Mouse (Mus musculus) brain, embryonic 14.5 days (tissue): ENCODE data around the gene Acp5. TPM values are rescaled to one million over a fixed set of nuclear protein-coding genes. Genes with fewer than 3 reads are reported as not detected.
A peak's percentile ranks its signal among the peaks of the same experiment; 100 is the strongest.

Experiments
- DNase-seq: peaks from one replicate; pipeline ENCODE4 v3.0.0-alpha.2; 2011; ENCODE audit warnings: low read depth
- CTCF ChIP-seq: fragments of 200-500 bp; IDR thresholded peaks from 2 replicates; pipeline ENCODE4 v1.5.1; 2012; ENCODE audit warnings: inconsistent platforms, mild to moderate bottlenecking, moderate library complexity, borderline replicate concordance; ENCODE audit not compliant: insufficient read depth, insufficient read length; ENCODE audit errors: extremely low read depth
- POLR2A ChIP-seq: fragments of 200-500 bp; IDR thresholded peaks from 2 replicates; pipeline ENCODE4 v1.6.1; 2012; ENCODE audit warnings: mild to moderate bottlenecking, inconsistent platforms, borderline replicate concordance; ENCODE audit not compliant: poor library complexity, insufficient read depth, insufficient read length, severe bottlenecking; ENCODE audit errors: extremely low read depth
- polyA plus RNA-seq: library from polyadenylated mRNA; depleted of rRNA; stranded (reverse); fragments of >200 nt; gene quantifications from 2 replicates; pipeline ENCODE4 v1.2.3, GENCODE M21; 2012; rRNA removed

Acp5 gene
- polyA plus RNA-seq, 1 experiment = 1.2 TPM

- TF ChIP-seq POLR2A = no peak
- no peak for TF ChIP-seq CTCF
- no peak for DNase-seq
Observed at GRCm38 (mm10) chr9:22086012-22086411, 49.5 kb downstream of the Acp5 start.

- no peak for TF ChIP-seq CTCF
- peak; percentile 57; the same call in 1 of the 2 replicates for TF ChIP-seq POLR2A
- DNase-seq = peak; percentile 98
Observed at GRCm38 (mm10) chr9:22085022-22085834, 50.3 kb downstream of the Acp5 start, which contains the start of gene Ecsit. Gene Ecsit, minus strand, starts transcription at chr9:22085438.

GRCm38 (mm10) chr9:22084667-22085021 is 50.9 kb downstream of the Acp5 start:
- no peak for DNase-seq
- no peak for TF ChIP-seq POLR2A
- no peak for TF ChIP-seq CTCF

Other genes with a start within 250 kb of the Acp5 start
- 23.3 and 34.1 TPM in 2 replicates for gene Rab3d, start 217.5 kb downstream of the Acp5 start, polyA plus RNA-seq
- 15.7 and 16.1 TPM in 2 replicates for gene Ccdc159, start 208.2 kb downstream of the Acp5 start, polyA plus RNA-seq
- 28.6 and 46.8 TPM in 2 replicates for gene Tmem205, start 208.2 kb downstream of the Acp5 start, polyA plus RNA-seq
- gene Plppr2, start 198.7 kb downstream of the Acp5 start, polyA plus RNA-seq = 179 and 182 TPM in 2 replicates
- 7.3 and 8.7 TPM in 2 replicates for gene Swsap1, start 180.0 kb downstream of the Acp5 start, polyA plus RNA-seq
- gene Epor, start 172.2 kb downstream of the Acp5 start, polyA plus RNA-seq = 2.1 and 2.3 TPM in 2 replicates
- 1.8 and 2.3 TPM in 2 replicates for gene Rgl3, start 146.3 kb downstream of the Acp5 start, polyA plus RNA-seq
- 5.2 and 6.7 TPM in 2 replicates for gene Ccdc151, start 133.1 kb downstream of the Acp5 start, polyA plus RNA-seq
- gene Prkcsh, start 132.9 kb downstream of the Acp5 start, polyA plus RNA-seq = 121 and 126 TPM in 2 replicates
- gene Elavl3, start 83.7 kb downstream of the Acp5 start, polyA plus RNA-seq = 203 and 265 TPM in 2 replicates
- gene Gm49318, start 64.5 kb downstream of the Acp5 start, polyA plus RNA-seq = not detected in 2 replicates
- gene Zfp653, start 64.3 kb downstream of the Acp5 start, polyA plus RNA-seq = 49.1 and 62.1 TPM in 2 replicates
- gene Ecsit, start 50.3 kb downstream of the Acp5 start, polyA plus RNA-seq = 51.3 and 57.7 TPM in 2 replicates
- 0.35 and 0.55 TPM in 2 replicates for gene Cnn1, start 36.5 kb downstream of the Acp5 start, polyA plus RNA-seq
- gene Elof1, start 18.5 kb downstream of the Acp5 start, polyA plus RNA-seq = 138 and 193 TPM in 2 replicates
- gene Pigyl, start 21.1 kb upstream of the Acp5 start, polyA plus RNA-seq = 62.4 and 82.8 TPM in 2 replicates
- gene Zfp872, start 52.4 kb upstream of the Acp5 start, polyA plus RNA-seq = 0.03 and 0.15 TPM in 2 replicates
- 6.2 and 8.6 TPM in 2 replicates for gene Zfp809, start 90.0 kb upstream of the Acp5 start, polyA plus RNA-seq
- 3.8 and 4.5 TPM in 2 replicates for gene Zfp599, start 124.2 kb upstream of the Acp5 start, polyA plus RNA-seq
- 36.4 and 37.1 TPM in 2 replicates for gene Zfp810, start 171.9 kb upstream of the Acp5 start, polyA plus RNA-seq